Mouse (Mus musculus) CD4-positive, CD25-positive, alpha-beta regulatory T cell, adult 9 weeks (primary cell): ENCODE results near the gene Med12l. TPM values are rescaled to one million over a fixed set of nuclear protein-coding genes. Genes with fewer than 3 reads are reported as not detected.

Experiments
- polyA plus RNA-seq: library from polyadenylated mRNA; unstranded; fragments of 100-300 nt; shearing (Covaris generic); gene quantifications from one replicate; pipeline ENCODE4 v1.2.1, GENCODE M21; 2017

Gene Med12l
- polyA plus RNA-seq, result 0.81 TPM

GRCm38 (mm10) chr3:59005271-59005995 is at the start of gene Med12l:
Gene Med12l (plus strand): TSS chr3:59005825.

GRCm38 (mm10) chr3:59101218-59101986 is 95.8 kb downstream of the Med12l start, which contains the start of gene Gpr171:
Gene Gpr171 (minus strand): TSS chr3:59101821.

GRCm38 (mm10) chr3:59153424-59153823 is 147.8 kb downstream of the Med12l start, which contains the start of gene P2ry14:
Gene P2ry14 (minus strand): TSS chr3:59153618.

GRCm38 (mm10) chr3:59194938-59195337 is 189.3 kb downstream of the Med12l start, which contains the start of gene Gpr87:
Gene Gpr87 (minus strand): TSS chr3:59195104.

GRCm38 (mm10) chr3:59210727-59211126 is 205.1 kb downstream of the Med12l start, which contains the start of gene P2ry13:
Gene P2ry13 (minus strand): TSS chr3:59210882.

GRCm38 (mm10) chr3:59262704-59263103 is 257.1 kb downstream of the Med12l start, which contains the start of gene P2ry12:
Gene P2ry12 (minus strand): TSS chr3:59262871.

GRCm38 (mm10) chr3:59344065-59344905 is 338.7 kb downstream of the Med12l start, which contains the start of gene Igsf10:
Gene Igsf10 (minus strand): TSS chr3:59344394.

Other genes with a start within 250 kb of the Med12l start
- not detected for gene Mindy4b-ps, start 183.5 kb upstream of the Med12l start, polyA plus RNA-seq
- gene Clrn1, start 120.5 kb upstream of the Med12l start, polyA plus RNA-seq, result not detected
- gene Gpr171, start 96.0 kb downstream of the Med12l start, polyA plus RNA-seq, result 49.4 TPM
- gene P2ry14, start 147.8 kb downstream of the Med12l start, polyA plus RNA-seq, result 3.5 TPM
- not detected for gene Gpr87, start 189.3 kb downstream of the Med12l start, polyA plus RNA-seq
- gene P2ry13, start 205.1 kb downstream of the Med12l start, polyA plus RNA-seq, result 0.92 TPM